Mouse (Mus musculus) heart, embryonic 14.5 days (tissue): Measurements from ENCODE around the gene Clpp. TPM values are rescaled to one million over a fixed set of nuclear protein-coding genes. Genes with fewer than 3 reads are reported as not detected.

Source experiments
- ATAC-seq: fragments of 200-750 bp; cut with Nextera tagmentation; 2 replicates; pipeline ENCODE4 v1.8.0; 2017; ENCODE audit warnings: low read depth, moderate TSS enrichment; ENCODE audit not compliant: insufficient number of reproducible peaks, insufficient read depth, low FRiP score
- H3K27ac ChIP-seq, 2 experiments: fragments of 200-500 bp in 1 of 2; fragments of 300-500 bp in 1 of 2; sonication (generic) in 1 of 2; replicated peaks in 1 of 2; 2 replicates each; pipeline ENCODE4 v1.5.1; 2012 to 2014; ENCODE audit warnings: low read depth in 2 of 2, low read length in 2 of 2, control low read depth in 1 of 2, mild to moderate bottlenecking in 1 of 2, mixed read lengths in 1 of 2; ENCODE audit not compliant: control insufficient read depth in 1 of 2, insufficient read depth in 1 of 2
- H3K27me3 ChIP-seq: fragments of 300-500 bp; sonication (generic); 2 replicates; pipeline ENCODE4 v1.6.1; 2014; ENCODE audit warnings: mild to moderate bottlenecking, low read length, control low read depth; ENCODE audit not compliant: control insufficient read depth, insufficient read depth
- H3K36me3 ChIP-seq: fragments of 300-500 bp; sonication (generic); 2 replicates; pipeline ENCODE4 v1.6.1; 2014; ENCODE audit warnings: mild to moderate bottlenecking, control low read depth, low read length, mixed read lengths; ENCODE audit not compliant: control insufficient read depth, insufficient read depth
- H3K4me1 ChIP-seq, 2 experiments: fragments of 200-500 bp in 1 of 2; fragments of 300-500 bp in 1 of 2; sonication (generic) in 1 of 2; 2 replicates each; pipeline ENCODE4 v1.6.1; 2012 to 2014; ENCODE audit warnings: low read length in 2 of 2, control low read depth in 1 of 2, mixed read lengths in 1 of 2; ENCODE audit not compliant: control insufficient read depth in 2 of 2, insufficient read depth in 2 of 2
- H3K4me2 ChIP-seq: fragments of 300-500 bp; sonication (generic); 2 replicates; pipeline ENCODE4 v1.6.1; 2014; ENCODE audit warnings: mild to moderate bottlenecking, low read length
- H3K4me3 ChIP-seq, 2 experiments: fragments of 200-500 bp in 1 of 2; fragments of 300-500 bp in 1 of 2; sonication (generic) in 1 of 2; 2 replicates each; pipeline ENCODE4 v1.5.1; 2012 to 2014; ENCODE audit warnings: low read length in 2 of 2, mild to moderate bottlenecking in 2 of 2, control low read depth in 1 of 2, low read depth in 1 of 2, moderate library complexity in 1 of 2; ENCODE audit not compliant: control insufficient read depth in 1 of 2, insufficient read depth in 1 of 2
- H3K9ac ChIP-seq: fragments of 300-500 bp; sonication (generic); 2 replicates; pipeline ENCODE4 v1.6.1; 2014; ENCODE audit warnings: mild to moderate bottlenecking, low read length
- H3K9me3 ChIP-seq: fragments of 300-500 bp; sonication (generic); 2 replicates; pipeline ENCODE4 v1.6.1; 2016; ENCODE audit warnings: low read length, control low read depth; ENCODE audit not compliant: control insufficient read depth
- WGBS: fragments of 180-500 bp; shearing (Covaris S2); extraction: QIAGEN DNeasy Blood & Tissue Kit; methylation state at CpG from one replicate; pipeline ENCODE4 v1.1.7; 2014; 5-methylcytosine and 5-hydroxymethylcytosine counted together
- polyA plus RNA-seq: library from polyadenylated mRNA; unstranded; fragments of >200 nt; fragmentation: Nextera tagmentation; extraction: Ambion mirVana; gene quantifications from 2 replicates; pipeline ENCODE4 v1.2.1, GENCODE M21; 2014

Clpp gene
- polyA plus RNA-seq, 1 experiment from 2014 or later, result 128 TPM

DNA sequence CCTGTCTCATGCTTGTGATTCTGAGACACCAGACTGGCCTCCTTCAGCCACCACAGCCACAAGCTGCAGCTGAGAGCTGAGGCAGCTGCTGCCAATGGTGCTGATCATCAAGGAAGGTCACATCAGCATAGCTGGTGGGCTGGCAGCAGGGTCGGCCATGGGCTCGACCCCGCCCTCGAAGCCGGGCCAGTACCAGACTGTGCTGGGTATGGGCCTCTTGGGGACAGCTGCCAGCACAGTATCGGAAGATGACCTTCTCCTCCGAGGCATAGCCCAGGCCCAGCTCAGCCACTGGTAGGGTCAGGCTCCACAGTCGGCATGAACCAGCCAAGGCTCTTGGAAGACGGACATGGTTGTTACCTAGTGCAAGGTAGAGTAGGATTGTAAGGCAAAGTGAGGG is 9.3 kb downstream of the Clpp start:
- Histone ChIP-seq H3K4me2 (no peak overlapping the region), H3K9ac (no peak overlapping the region), H3K9me3 (no peaks in the 10 kb centered on the region), H3K27me3 (no peaks in the 10 kb centered on the region), H3K4me1 (peaks cover 26 to 29% of the 10 kb centered on the region in 2 experiments), H3K4me3 (no peak overlapping the region), H3K27ac (no peak overlapping the region), H3K36me3 (peaks cover 66% of the 10 kb centered on the region)
- WGBS, result 91% methylated on average over 9 of the region's 9 CpGs
- ATAC-seq, result no peak

DNA sequence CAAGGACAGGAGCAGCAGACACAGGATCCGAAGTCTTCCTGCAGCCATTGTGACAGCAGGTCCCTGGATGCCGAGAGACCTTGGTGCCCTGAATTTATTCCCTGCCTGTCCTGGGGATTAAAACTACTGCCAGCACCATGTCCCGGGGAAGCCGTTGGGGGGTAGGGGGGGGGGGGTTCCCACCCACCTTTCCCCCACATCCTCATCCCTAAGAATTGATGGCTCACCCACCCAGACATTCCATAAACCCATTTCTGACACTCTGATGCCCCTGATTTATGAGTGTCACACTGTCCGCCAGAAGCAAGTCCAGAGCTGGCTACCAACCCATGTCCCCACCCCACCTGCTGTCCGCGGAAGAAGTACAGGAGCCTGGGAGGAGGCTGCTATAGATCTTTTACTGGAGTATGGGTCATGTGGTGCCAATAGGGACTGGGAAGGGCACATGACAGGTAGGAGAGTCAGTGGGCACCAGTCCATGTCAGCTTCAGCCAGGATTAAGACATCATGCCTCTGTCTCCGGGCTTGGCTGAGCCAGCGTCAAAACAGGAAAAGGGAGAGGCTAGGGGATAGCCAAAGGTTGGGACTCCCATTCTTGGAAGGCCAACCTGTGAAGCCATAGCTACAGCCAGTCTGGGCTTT is 10.0 kb downstream of the Clpp start, which contains the start of gene Pspn:
Gene Pspn (minus strand): TSS at position 51 of the 642 bp plus-strand sequence.
- no peak within 1 kb of the TSS for H3K4me3 ChIP-seq
- 79% methylated on average over 9 of the region's 9 CpGs for WGBS
- no peaks in the 10 kb centered on the region for H3K9me3 ChIP-seq
- peaks cover 66% of the 10 kb centered on the region for H3K36me3 ChIP-seq
- H3K4me1 ChIP-seq, result peaks cover 26 to 29% of the 10 kb centered on the region in 2 experiments
- peak within 1 kb of the TSS; percentile 67 for H3K9ac ChIP-seq
- H3K27ac ChIP-seq, result peak within 1 kb of the TSS; percentile 73 to 79
- H3K4me2 ChIP-seq, result no peak within 1 kb of the TSS
- H3K27me3 ChIP-seq, result no peaks in the 10 kb centered on the region
- ATAC-seq, result no peak

DNA sequence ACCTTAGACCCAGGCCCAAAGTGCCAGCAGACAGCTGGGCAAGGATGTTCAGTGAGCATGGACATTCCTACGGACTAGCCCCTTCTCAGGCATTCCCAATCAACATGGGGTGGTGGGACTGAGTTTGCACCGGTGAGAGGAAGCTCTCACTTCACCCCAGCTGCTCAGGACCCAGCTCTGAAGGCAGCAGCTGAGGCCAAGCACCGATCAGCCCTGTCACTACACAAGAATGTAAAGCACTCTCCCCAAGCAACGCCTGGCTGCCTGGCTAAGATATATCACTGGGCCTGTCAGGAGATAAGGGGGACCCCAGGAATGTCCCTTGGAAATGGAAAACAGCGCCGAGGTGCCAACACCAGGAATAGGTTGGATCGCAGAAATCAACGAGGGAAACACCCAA is 11.1 kb downstream of the Clpp start:
- H3K27me3 ChIP-seq, result no peaks in the 10 kb centered on the region
- H3K4me3 ChIP-seq, result no peak overlapping the region
- H3K9ac ChIP-seq, result peak overlapping the region; percentile 67
- 8% methylated on average over 8 of the region's 8 CpGs for WGBS
- H3K4me2 ChIP-seq, result peak overlapping the region; percentile 37
- ATAC-seq, result no peak
- peak overlapping the region; percentile 73 to 79 for H3K27ac ChIP-seq
- H3K36me3 ChIP-seq, result peaks cover 66% of the 10 kb centered on the region
- peaks cover 26 to 29% of the 10 kb centered on the region in 2 experiments for H3K4me1 ChIP-seq
- no peaks in the 10 kb centered on the region for H3K9me3 ChIP-seq

DNA sequence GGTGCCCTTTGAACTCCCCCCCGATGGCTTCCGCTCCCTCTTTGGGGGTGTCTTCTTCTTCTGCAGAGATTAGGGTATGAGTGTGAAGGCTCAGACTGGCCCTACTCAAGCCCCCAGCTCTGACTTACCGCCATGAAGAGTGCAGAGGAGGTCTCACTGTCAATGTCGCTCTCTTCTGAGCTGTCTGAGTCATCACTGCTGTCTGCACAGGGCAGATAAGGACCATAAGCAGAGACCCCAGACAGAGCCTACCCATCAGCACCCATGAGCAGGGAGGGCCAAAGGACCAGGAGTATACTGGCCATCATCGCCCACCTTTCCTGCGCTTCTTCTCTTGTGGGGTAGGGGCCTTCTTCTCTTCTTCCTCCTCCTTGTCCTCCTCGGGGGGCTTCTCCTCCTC is 13.9 kb downstream of the Clpp start:
- ATAC-seq, result no peak
- no peak overlapping the region for H3K4me3 ChIP-seq
- peaks cover 19 to 20% of the 10 kb centered on the region in 2 experiments for H3K4me1 ChIP-seq
- H3K9me3 ChIP-seq, result no peaks in the 10 kb centered on the region
- H3K4me2 ChIP-seq, result no peak overlapping the region
- H3K36me3 ChIP-seq, result peaks cover 83% of the 10 kb centered on the region
- 67% methylated on average over 7 of the region's 7 CpGs for WGBS
- H3K9ac ChIP-seq, result no peak overlapping the region
- no peak overlapping the region for H3K27ac ChIP-seq
- H3K27me3 ChIP-seq, result no peaks in the 10 kb centered on the region

DNA sequence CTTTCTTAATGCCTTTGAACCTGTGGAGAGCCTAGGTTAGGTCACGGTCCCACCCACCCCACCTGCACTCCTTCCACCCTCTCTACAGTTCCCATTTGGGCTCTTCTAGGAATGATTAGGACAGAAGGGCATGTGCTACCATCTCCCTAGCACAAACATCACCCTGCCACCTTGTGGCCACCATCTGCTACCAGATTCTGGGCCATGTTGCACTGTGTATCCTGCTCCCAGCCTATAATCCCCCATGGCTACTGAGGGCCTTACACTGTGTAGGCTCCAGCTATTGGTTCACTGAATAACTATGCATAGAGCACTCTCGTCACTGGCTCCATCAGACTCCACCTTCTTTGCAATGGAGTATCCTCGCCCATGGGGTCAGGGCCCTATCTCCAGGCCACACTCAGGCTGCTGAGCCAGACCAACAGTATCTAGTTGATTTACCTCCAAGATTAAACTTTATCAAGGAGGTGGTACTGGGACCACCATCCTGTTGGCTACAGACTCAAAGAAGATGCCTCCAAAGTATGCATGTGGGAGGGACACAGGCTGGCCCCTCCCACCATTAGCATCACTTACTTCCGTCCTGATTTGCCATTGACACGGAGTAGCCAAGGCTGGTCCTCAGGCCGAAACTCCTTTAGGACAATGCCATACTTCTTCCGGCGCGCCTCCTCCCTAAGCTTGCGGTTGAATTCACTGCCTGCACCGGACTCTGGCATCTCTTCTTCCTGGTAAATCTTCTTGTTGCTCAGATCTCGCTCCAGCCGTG is 17.2 kb downstream of the Clpp start:
- 92% methylated on average over 13 of the region's 13 CpGs for WGBS
- H3K4me2 ChIP-seq, result no peak overlapping the region
- peaks cover 73% of the 10 kb centered on the region for H3K36me3 ChIP-seq
- no peak overlapping the region for H3K27ac ChIP-seq
- H3K9me3 ChIP-seq, result no peaks in the 10 kb centered on the region
- ATAC-seq, result no peak
- H3K27me3 ChIP-seq, result no peaks in the 10 kb centered on the region
- no peak overlapping the region for H3K9ac ChIP-seq
- peaks cover 4 to 11% of the 10 kb centered on the region in 2 experiments; a peak in 2 of 4 replicates for H3K4me1 ChIP-seq
- H3K4me3 ChIP-seq, result no peak overlapping the region

DNA sequence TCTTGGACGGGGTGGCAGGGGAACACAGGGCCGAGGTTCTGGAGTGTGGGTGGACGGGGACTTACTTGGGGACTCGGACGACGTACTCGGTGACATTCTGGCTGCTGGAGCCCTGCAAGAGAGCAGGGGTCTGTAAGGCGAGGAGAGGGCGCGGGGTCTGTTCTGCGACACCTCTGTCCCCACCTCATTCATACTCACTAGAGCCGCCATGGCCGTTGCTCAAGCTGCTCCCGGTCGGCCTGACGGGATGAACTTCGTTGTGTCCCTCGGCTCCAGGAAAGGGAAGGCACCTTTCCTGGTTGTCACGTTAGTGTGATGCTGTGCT is 20.8 kb downstream of the Clpp start:
- Histone ChIP-seq H3K36me3 (peaks cover 38% of the 10 kb centered on the region), H3K9ac (peak overlapping the region; percentile 90), H3K4me2 (peak overlapping the region; percentile 74), H3K4me3 (peak overlapping the region; percentile 86 to 95), H3K4me1 (peaks cover 4 to 11% of the 10 kb centered on the region in 2 experiments; a peak in 2 of 4 replicates), H3K27me3 (no peaks in the 10 kb centered on the region), H3K27ac (peak overlapping the region; percentile 77 to 78), H3K9me3 (no peaks in the 10 kb centered on the region)
- under 1% methylated on average over 19 of the region's 19 CpGs for WGBS
- ATAC-seq, result peak; percentile 11

DNA sequence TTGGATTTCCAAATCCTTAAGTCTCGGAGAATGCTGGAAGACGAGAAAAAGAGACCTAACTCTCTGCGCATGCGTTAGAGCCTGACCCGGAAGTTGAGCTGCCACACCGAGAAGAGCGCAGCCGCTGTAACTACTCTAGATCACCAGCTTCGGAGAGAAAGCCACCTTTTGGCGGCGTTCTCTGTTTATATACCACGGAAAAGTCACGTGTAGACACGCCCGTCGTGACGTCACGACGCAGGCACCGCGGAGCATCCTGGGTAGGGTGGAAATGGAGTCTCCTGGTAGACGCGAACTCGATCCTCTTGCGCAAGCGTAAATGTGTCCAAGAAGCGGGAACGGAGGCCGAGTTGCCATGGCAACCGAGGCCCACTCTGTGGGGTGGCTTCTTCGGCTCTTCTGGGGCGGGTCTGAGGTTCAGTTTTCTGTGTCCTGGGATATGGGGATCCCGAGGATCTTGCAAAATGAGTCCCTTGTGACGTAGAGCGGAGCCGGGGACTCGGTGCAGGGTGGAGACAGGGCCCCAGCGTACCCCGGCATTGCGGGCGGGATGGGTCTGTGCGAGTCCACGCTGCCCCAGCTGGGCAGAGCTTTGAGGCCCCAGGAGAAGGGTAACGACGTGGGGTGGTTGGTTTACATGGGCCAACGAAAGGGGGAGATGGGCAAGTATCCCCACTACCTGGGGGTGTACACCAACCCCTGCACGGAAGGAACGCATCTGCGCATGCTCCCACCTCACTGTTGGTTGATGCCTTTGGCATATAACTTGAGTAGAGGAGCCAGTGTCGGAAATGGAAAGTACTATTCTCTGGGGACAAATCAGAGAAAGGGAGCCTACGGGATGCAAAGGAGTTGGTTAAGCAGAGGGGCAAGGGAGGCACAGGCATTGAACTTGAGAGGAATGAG is 21.4 kb downstream of the Clpp start, which contains the start of the genes Gtf2f1 and Gm17949:
Gene Gtf2f1 (minus strand): TSS at position 53 of the 906 bp plus-strand sequence.
Gene Gm17949 (plus strand): TSS at position 234 of the 906 bp plus-strand sequence.
- Histone ChIP-seq H3K4me1 (peaks cover 4 to 11% of the 10 kb centered on the region in 2 experiments; a peak in 2 of 4 replicates), H3K36me3 (peaks cover 32% of the 10 kb centered on the region), H3K9ac (peak within 1 kb of the TSS; percentile 90), H3K27me3 (no peaks in the 10 kb centered on the region), H3K4me3 (peak within 1 kb of the TSS; percentile 86 to 95), H3K27ac (peak within 1 kb of the TSS; percentile 77 to 78), H3K9me3 (no peaks in the 10 kb centered on the region), H3K4me2 (peak within 1 kb of the TSS; percentile 74)
- peak; percentile 89 for ATAC-seq
- WGBS, result under 1% methylated on average over 51 of the region's 51 CpGs
